Mouse (Mus musculus) gastrocnemius, postnatal 4 days (tissue): ENCODE data around the gene Fah. TPM values are rescaled to one million over a fixed set of nuclear protein-coding genes. Genes with fewer than 3 reads are reported as not detected.

ENCODE experiments used
- total RNA-seq, 2 experiments: library from RNA; stranded (reverse); gene quantifications; 2 replicates each; pipeline ENCODE4 v1.2.3; 2021

Fah gene
- total RNA-seq, 2 experiments from 2014 or later = 5.3 to 5.9 TPM

Other genes with a start within 250 kb of the Fah start
- 1 to 10 TPM; 6.3 to 6.4 TPM for gene Arnt2, start 196.5 kb downstream of the Fah start, total RNA-seq
- 1 to 10 TPM in 1 of 2 experiments, under 1 TPM in 1; 0.96 to 1.4 TPM for gene Gm2115, start 77.8 kb downstream of the Fah start, total RNA-seq
- gene Zfand6, start 83.2 kb upstream of the Fah start, total RNA-seq = 100 to 1,000 TPM in 1 of 2 experiments, 10 to 100 TPM in 1; 95.5 to 102 TPM
- gene Olfr291, start 246.8 kb upstream of the Fah start, total RNA-seq = not detected